Mouse (Mus musculus) megakaryocyte, embryonic 14.5 days (primary cell): ENCODE results near the gene Fam189a1.

ENCODE experiments used
- FLI1 ChIP-seq: IDR thresholded peaks from 2 replicates; pipeline ENCODE4 v1.6.1; 2012; ENCODE audit warnings: low read length, inconsistent platforms, mixed read lengths
- GATA1 ChIP-seq: IDR thresholded peaks from 3 replicates; pipeline ENCODE4 v1.6.1; 2012; ENCODE audit warnings: mixed read lengths, low read length, inconsistent platforms, borderline replicate concordance

DNA sequence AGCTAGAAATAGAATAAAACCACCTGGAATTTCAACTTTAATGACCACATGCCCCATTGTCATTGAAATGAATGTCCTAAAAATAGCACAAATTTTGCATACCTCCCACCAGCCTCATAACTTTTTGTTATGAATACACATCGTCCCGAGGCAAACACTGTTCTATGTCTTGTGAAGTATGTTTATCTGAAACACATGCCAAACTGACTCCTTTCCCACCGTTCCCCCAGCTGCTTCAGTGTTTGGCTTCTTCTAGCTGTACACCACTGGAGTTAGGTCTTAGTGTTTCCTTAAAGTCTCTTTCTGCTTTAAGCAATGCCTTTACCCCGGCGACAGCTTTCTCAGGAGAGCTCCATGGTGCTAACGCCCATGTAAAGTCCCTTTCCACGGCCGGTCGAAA is 365.2 kb downstream of the Fam189a1 start:
- TF ChIP-seq FLI1 (no peak), GATA1 (no peak)
